Mouse (Mus musculus) embryonic stem cell, embryonic (primary cell): ENCODE measurements around the gene Kpna3.

Source experiments
- CTCF ChIA-PET, 4 experiments: fragments of 300-600 bp in 2 of 4; fragments of 350-600 bp in 2 of 4; sonication (Branson Sonifier 250); formaldehyde crosslinking; loops; one replicate each; lab custom pipeline; 2022; ENCODE audit warnings: inconsistent platforms in 2 of 4; lab: Charles Lee
- POLR2A ChIA-PET, 4 experiments: fragments of 300-600 bp in 2 of 4; fragments of 350-600 bp in 2 of 4; sonication (Branson Sonifier 250); formaldehyde crosslinking; loops; one replicate each; lab custom pipeline; 2022; ENCODE audit warnings: antibody characterized with exemption in 4 of 4, inconsistent platforms in 1 of 4; lab: Charles Lee

The Kpna3 gene

GRCm38 (mm10) chr14:61346827-61347698 lies 92.6 kb downstream of the Kpna3 start:
- ChIA-PET POLR2A (interaction anchor here in 1 of 4 experiments (1.2 kb wide), 1 partner anchor 13 kb away, joined by 6 read pairs; the partner anchor contains the start of gene Ebpl), CTCF (no interaction called here)

- CTCF ChIA-PET: no interaction called here
- POLR2A ChIA-PET: interaction anchor here in 3 of 4 experiments (0.7 to 1.6 kb wide), 6 partner anchors 12 to 378 kb away, joined by 3 to 4 read pairs (median 3); partner anchors contain the start of gene Ebpl (in 1 of the 3)
These were observed 95.1 kb downstream of the Kpna3 start for GRCm38 (mm10) chr14:61344590-61344989.

GRCm38 (mm10) chr14:61339381-61339780 lies 100.3 kb downstream of the Kpna3 start:
- POLR2A ChIA-PET: interaction anchor here in 2 of 4 experiments (1.0 to 1.3 kb wide), 3 partner anchors 12 to 22 kb away, joined by 3 read pairs; no protein-coding TSS in a partner anchor

GRCm38 (mm10) chr14:61330996-61331561 lies 108.6 kb downstream of the Kpna3 start:
- CTCF ChIA-PET: interaction anchor here (0.5 to 6.1 kb wide), 30 partner anchors 8 to 1126 kb away, joined by 3 to 82 read pairs (median 4); partner anchors contain the start of genes Ebpl (in 2 of the 4), Kpna3 (in 1 of the 4) and Trim13 (in 1 of the 4)
- POLR2A ChIA-PET: interaction anchor here (0.6 to 3.1 kb wide), 35 partner anchors 10 to 531 kb away, joined by 3 to 18 read pairs (median 4); partner anchors contain the start of genes Ebpl (in 2 of the 4), Arl11 (in 1 of the 4) and Spryd7 (in 1 of the 4)

More at GRCm38 (mm10) chr14:61339381-61339780, 100.3 kb downstream of the Kpna3 start:
- CTCF ChIA-PET: interaction anchor here (0.6 to 2.0 kb wide), 4 partner anchors 13 to 1075 kb away, joined by 3 to 10 read pairs (median 4); partner anchors contain the start of gene Mtmr6 (in 1 of the 4)

GRCm38 (mm10) chr14:61330591-61330990 lies 109.1 kb downstream of the Kpna3 start:
- ChIA-PET POLR2A (interaction anchor here (0.5 to 3.1 kb wide), 32 partner anchors 9 to 682 kb away, joined by 3 to 18 read pairs (median 5); partner anchors contain the start of genes Ebpl (in 2 of the 4), Arl11 (in 1 of the 4) and Spryd7 (in 1 of the 4)), CTCF (interaction anchor here (0.5 to 6.1 kb wide), 28 partner anchors 9 to 1961 kb away, joined by 3 to 82 read pairs (median 4); partner anchors contain the start of genes Ebpl (in 2 of the 4), Kpna3 (in 1 of the 4) and Trim13 (in 1 of the 4))

- POLR2A ChIA-PET: interaction anchor here in 2 of 4 experiments (0.8 to 2.0 kb wide), 7 partner anchors 11 to 270 kb away, joined by 3 to 7 read pairs (median 4); partner anchors contain the start of genes Ebpl (in 2 of the 2) and Trim13 (in 1 of the 2)
- CTCF ChIA-PET: interaction anchor here (0.5 to 6.1 kb wide), 16 partner anchors 11 to 499 kb away, joined by 3 to 82 read pairs (median 4); partner anchors contain the start of gene Ebpl (in 1 of the 4)
These were observed 111.8 kb downstream of the Kpna3 start for GRCm38 (mm10) chr14:61327618-61328450.

- ChIA-PET POLR2A (interaction anchor here in 2 of 4 experiments (0.8 to 2.0 kb wide), 8 partner anchors 10 to 271 kb away, joined by 3 to 7 read pairs (median 4); partner anchors contain the start of genes Ebpl (in 2 of the 2) and Trim13 (in 1 of the 2)), CTCF (interaction anchor here (0.6 to 6.1 kb wide), 20 partner anchors 10 to 856 kb away, joined by 3 to 82 read pairs (median 4); partner anchors contain the start of gene Ebpl (in 2 of the 4))
These were observed 112.7 kb downstream of the Kpna3 start for GRCm38 (mm10) chr14:61327007-61327406.

GRCm38 (mm10) chr14:61322740-61323139 lies 116.9 kb downstream of the Kpna3 start:
- POLR2A ChIA-PET: interaction anchor here in 1 of 4 experiments (0.7 to 1.4 kb wide), 3 partner anchors 12 to 181 kb away, joined by 3 to 5 read pairs (median 3); no protein-coding TSS in a partner anchor
- CTCF ChIA-PET: interaction anchor here in 1 of 4 experiments (0.9 kb wide), 1 partner anchor 9 kb away, joined by 3 read pairs; no protein-coding TSS in a partner anchor

GRCm38 (mm10) chr14:61321200-61321599 lies 118.5 kb downstream of the Kpna3 start:
- CTCF ChIA-PET: interaction anchor here in 1 of 4 experiments (0.8 kb wide), 1 partner anchor 10 kb away, joined by 3 read pairs; no protein-coding TSS in a partner anchor
- POLR2A ChIA-PET: interaction anchor here in 2 of 4 experiments (1.4 to 1.5 kb wide), 2 partner anchors 10 kb away, joined by 5 to 6 read pairs; no protein-coding TSS in a partner anchor

GRCm38 (mm10) chr14:61320765-61321164 lies 118.9 kb downstream of the Kpna3 start:
- ChIA-PET POLR2A (interaction anchor here in 2 of 4 experiments (1.2 to 1.7 kb wide), 4 partner anchors 9 to 10 kb away, joined by 3 to 6 read pairs (median 6); no protein-coding TSS in a partner anchor), CTCF (no interaction called here)

- CTCF ChIA-PET: interaction anchor here (0.5 to 4.2 kb wide), 60 partner anchors 9 to 1140 kb away, joined by 3 to 82 read pairs (median 4); partner anchors contain the start of genes Ebpl (in 1 of the 4), Gucy1b2 (in 1 of the 4), Kpna3 (in 1 of the 4) and Mipep (in 1 of the 4)
These were observed 122.8 kb downstream of the Kpna3 start for GRCm38 (mm10) chr14:61316861-61317260.

More at GRCm38 (mm10) chr14:61316861-61317260, 122.8 kb downstream of the Kpna3 start:
- POLR2A ChIA-PET: interaction anchor here (0.5 to 2.5 kb wide), 27 partner anchors 10 to 1018 kb away, joined by 3 to 18 read pairs (median 3); partner anchors contain the start of genes Spryd7 (in 2 of the 4) and Ebpl (in 1 of the 4)
